Mouse (Mus musculus) heart, adult 2 months (tissue): ENCODE data around the gene Ptprn2.

Source experiments
- CTCF ChIP-seq: fragments of 200-600 bp; IDR thresholded peaks from 2 replicates; pipeline ENCODE4 v1.8.1; 2022; ENCODE audit warnings: antibody characterized with exemption, mild to moderate bottlenecking, moderate library complexity
- POLR2A ChIP-seq: fragments of 200-500 bp; IDR thresholded peaks from 2 replicates; pipeline ENCODE4 v1.6.1; 2011; ENCODE audit warnings: mild to moderate bottlenecking, low read depth, low read length, control low read depth; ENCODE audit not compliant: insufficient read depth

DNA sequence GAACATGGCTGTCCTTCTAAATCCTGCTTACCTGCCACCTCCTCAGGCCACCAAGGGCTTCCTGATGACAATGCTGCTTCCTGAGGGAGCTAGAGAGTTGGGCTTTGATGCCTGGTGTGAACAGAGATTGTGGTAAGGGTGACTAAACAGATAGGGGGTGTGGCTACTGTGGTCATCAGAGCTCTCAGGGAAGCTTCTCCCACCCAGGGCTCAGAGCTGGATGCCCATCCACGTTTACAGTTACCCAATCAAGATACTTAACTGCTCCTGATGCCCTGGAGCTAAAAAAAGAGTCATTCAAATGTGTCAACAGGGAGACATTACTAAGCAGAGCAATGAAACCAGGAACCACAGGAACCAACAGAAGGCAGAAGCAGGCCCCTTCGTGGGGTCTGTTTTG is 532.4 kb downstream of the Ptprn2 start:
- TF ChIP-seq CTCF: no peak
- TF ChIP-seq POLR2A: no peak
